Mouse (Mus musculus): ENCODE measurements around the gene Pde4d. TPM values are rescaled to one million over a fixed set of nuclear protein-coding genes. Genes with fewer than 3 reads are reported as not detected.

Pde4d gene
- polyA plus RNA-seq, 1 experiment from 2014 or later, result 20.5 TPM

- Histone ChIP-seq H3K9me3 (ENCODE audit: control insufficient read depth, low read length) (no peaks in the 10 kb centered on the region), H3K27ac (ENCODE audit: low read length) (no peak overlapping the region), H3K27me3 (replicated peaks; ENCODE audit: control insufficient read depth, insufficient read depth, low read length) (no peaks in the 10 kb centered on the region), H3K36me3 (ENCODE audit: control insufficient read depth, insufficient read depth) (no peaks in the 10 kb centered on the region), H3K4me3 (replicated peaks; ENCODE audit: low read length) (no peak overlapping the region), H3K9ac (replicated peaks; ENCODE audit: low read depth, low read length) (no peak overlapping the region), H3K4me2 (ENCODE audit: low read length) (no peak overlapping the region), H3K4me1 (replicated peaks; ENCODE audit: control insufficient read depth, insufficient read depth, low read length) (no peaks in the 10 kb centered on the region)
- no peak for ATAC-seq
These were observed 14.1 kb upstream of the Pde4d start for GRCm38 (mm10) chr13:108435687-108436086.

GRCm38 (mm10) chr13:108437424-108437823, 12.3 kb upstream of the Pde4d start:
- Histone ChIP-seq H3K27me3 (replicated peaks; ENCODE audit: control insufficient read depth, insufficient read depth, low read length) (no peaks in the 10 kb centered on the region), H3K4me2 (ENCODE audit: low read length) (no peak overlapping the region), H3K36me3 (ENCODE audit: control insufficient read depth, insufficient read depth) (no peaks in the 10 kb centered on the region), H3K4me1 (replicated peaks; ENCODE audit: control insufficient read depth, insufficient read depth, low read length) (no peaks in the 10 kb centered on the region), H3K9ac (replicated peaks; ENCODE audit: low read depth, low read length) (no peak overlapping the region), H3K27ac (ENCODE audit: low read length) (no peak overlapping the region), H3K4me3 (replicated peaks; ENCODE audit: low read length) (no peak overlapping the region), H3K9me3 (ENCODE audit: control insufficient read depth, low read length) (no peaks in the 10 kb centered on the region)
- 90% methylated on average over 2 of the region's 2 CpGs for WGBS
- ATAC-seq, result no peak

- no peaks in the 10 kb centered on the region for H3K9me3 ChIP-seq (ENCODE audit: control insufficient read depth, low read length)
- WGBS, result 90% methylated on average over 1 of the region's 1 CpGs
These were observed 10.7 kb upstream of the Pde4d start for GRCm38 (mm10) chr13:108439012-108439411.

GRCm38 (mm10) chr13:108448348-108448931, 1.3 kb upstream of the Pde4d start:
- no peak overlapping the region for H3K4me2 ChIP-seq (ENCODE audit: low read length)
- no peak for ATAC-seq
- H3K27me3 ChIP-seq (replicated peaks; ENCODE audit: control insufficient read depth, insufficient read depth, low read length), result no peaks in the 10 kb centered on the region
- no peaks in the 10 kb centered on the region for H3K4me1 ChIP-seq (replicated peaks; ENCODE audit: control insufficient read depth, insufficient read depth, low read length)
- H3K36me3 ChIP-seq (ENCODE audit: control insufficient read depth, insufficient read depth), result no peaks in the 10 kb centered on the region
- H3K4me3 ChIP-seq (replicated peaks; ENCODE audit: low read length), result no peak overlapping the region
- 86% methylated on average over 11 of the region's 11 CpGs for whole genome bisulfite sequencing
- no peak overlapping the region for H3K27ac ChIP-seq (ENCODE audit: low read length)
- H3K9me3 ChIP-seq (ENCODE audit: control insufficient read depth, low read length), result no peaks in the 10 kb centered on the region
- no peak overlapping the region for H3K9ac ChIP-seq (replicated peaks; ENCODE audit: low read depth, low read length)

More at GRCm38 (mm10) chr13:108439012-108439411, 10.7 kb upstream of the Pde4d start:
- Histone ChIP-seq H3K27me3 (replicated peaks; ENCODE audit: control insufficient read depth, insufficient read depth, low read length) (no peaks in the 10 kb centered on the region), H3K27ac (ENCODE audit: low read length) (no peak overlapping the region), H3K4me3 (replicated peaks; ENCODE audit: low read length) (no peak overlapping the region), H3K36me3 (ENCODE audit: control insufficient read depth, insufficient read depth) (no peaks in the 10 kb centered on the region), H3K9ac (replicated peaks; ENCODE audit: low read depth, low read length) (no peak overlapping the region), H3K4me2 (ENCODE audit: low read length) (no peak overlapping the region), H3K4me1 (replicated peaks; ENCODE audit: control insufficient read depth, insufficient read depth, low read length) (no peaks in the 10 kb centered on the region)
- ATAC-seq, result no peak

GRCm38 (mm10) chr13:108451122-108451521, 1.4 kb downstream of the Pde4d start:
- Histone ChIP-seq H3K9me3 (ENCODE audit: control insufficient read depth, low read length) (no peaks in the 10 kb centered on the region), H3K9ac (replicated peaks; ENCODE audit: low read depth, low read length) (no peak overlapping the region), H3K4me1 (replicated peaks; ENCODE audit: control insufficient read depth, insufficient read depth, low read length) (no peaks in the 10 kb centered on the region), H3K27ac (ENCODE audit: low read length) (no peak overlapping the region), H3K27me3 (replicated peaks; ENCODE audit: control insufficient read depth, insufficient read depth, low read length) (no peaks in the 10 kb centered on the region), H3K4me2 (ENCODE audit: low read length) (no peak overlapping the region), H3K36me3 (ENCODE audit: control insufficient read depth, insufficient read depth) (no peaks in the 10 kb centered on the region), H3K4me3 (replicated peaks; ENCODE audit: low read length) (no peak overlapping the region)
- WGBS, result 93% methylated on average over 2 of the region's 2 CpGs
- no peak for ATAC-seq

- no peak overlapping the region for H3K27ac ChIP-seq (ENCODE audit: low read length)
- no peaks in the 10 kb centered on the region for H3K36me3 ChIP-seq (ENCODE audit: control insufficient read depth, insufficient read depth)
- no peaks in the 10 kb centered on the region for H3K4me1 ChIP-seq (replicated peaks; ENCODE audit: control insufficient read depth, insufficient read depth, low read length)
- H3K9ac ChIP-seq (replicated peaks; ENCODE audit: low read depth, low read length), result no peak overlapping the region
- 68% methylated on average over 6 of the region's 6 CpGs for WGBS
- no peak overlapping the region for H3K4me2 ChIP-seq (ENCODE audit: low read length)
- H3K9me3 ChIP-seq (ENCODE audit: control insufficient read depth, low read length), result no peaks in the 10 kb centered on the region
- no peak overlapping the region for H3K4me3 ChIP-seq (replicated peaks; ENCODE audit: low read length)
- no peak for ATAC-seq
- no peaks in the 10 kb centered on the region for H3K27me3 ChIP-seq (replicated peaks; ENCODE audit: control insufficient read depth, insufficient read depth, low read length)
These were observed 3.5 kb downstream of the Pde4d start for GRCm38 (mm10) chr13:108453064-108453919.

GRCm38 (mm10) chr13:108462518-108462917, 12.8 kb downstream of the Pde4d start:
- ATAC-seq, result no peak
- WGBS, result 93% methylated on average over 5 of the region's 5 CpGs
- no peaks in the 10 kb centered on the region for H3K4me1 ChIP-seq (replicated peaks; ENCODE audit: control insufficient read depth, insufficient read depth, low read length)
- no peaks in the 10 kb centered on the region for H3K9me3 ChIP-seq (ENCODE audit: control insufficient read depth, low read length)
- H3K36me3 ChIP-seq (ENCODE audit: control insufficient read depth, insufficient read depth), result no peaks in the 10 kb centered on the region
- no peaks in the 10 kb centered on the region for H3K27me3 ChIP-seq (replicated peaks; ENCODE audit: control insufficient read depth, insufficient read depth, low read length)
- no peak overlapping the region for H3K4me2 ChIP-seq (ENCODE audit: low read length)
- no peak overlapping the region for H3K4me3 ChIP-seq (replicated peaks; ENCODE audit: low read length)
- no peak overlapping the region for H3K27ac ChIP-seq (ENCODE audit: low read length)
- no peak overlapping the region for H3K9ac ChIP-seq (replicated peaks; ENCODE audit: low read depth, low read length)

- no peak for ATAC-seq
- H3K27ac ChIP-seq (ENCODE audit: low read length), result no peak overlapping the region
These were observed 16.0 kb downstream of the Pde4d start for GRCm38 (mm10) chr13:108465755-108466154.

GRCm38 (mm10) chr13:108467046-108467445, 17.3 kb downstream of the Pde4d start:
- WGBS, result 60% methylated on average over 1 of the region's 1 CpGs
- Histone ChIP-seq H3K36me3 (ENCODE audit: control insufficient read depth, insufficient read depth) (no peaks in the 10 kb centered on the region), H3K4me1 (replicated peaks; ENCODE audit: control insufficient read depth, insufficient read depth, low read length) (no peaks in the 10 kb centered on the region), H3K4me2 (ENCODE audit: low read length) (no peak overlapping the region), H3K9me3 (ENCODE audit: control insufficient read depth, low read length) (no peaks in the 10 kb centered on the region), H3K27ac (ENCODE audit: low read length) (no peak overlapping the region), H3K27me3 (replicated peaks; ENCODE audit: control insufficient read depth, insufficient read depth, low read length) (no peaks in the 10 kb centered on the region), H3K9ac (replicated peaks; ENCODE audit: low read depth, low read length) (no peak overlapping the region), H3K4me3 (replicated peaks; ENCODE audit: low read length) (no peak overlapping the region)
- ATAC-seq, result no peak

More at GRCm38 (mm10) chr13:108465755-108466154, 16.0 kb downstream of the Pde4d start:
- Histone ChIP-seq H3K9me3 (ENCODE audit: control insufficient read depth, low read length) (no peaks in the 10 kb centered on the region), H3K27me3 (replicated peaks; ENCODE audit: control insufficient read depth, insufficient read depth, low read length) (no peaks in the 10 kb centered on the region), H3K4me3 (replicated peaks; ENCODE audit: low read length) (no peak overlapping the region), H3K36me3 (ENCODE audit: control insufficient read depth, insufficient read depth) (no peaks in the 10 kb centered on the region), H3K4me1 (replicated peaks; ENCODE audit: control insufficient read depth, insufficient read depth, low read length) (no peaks in the 10 kb centered on the region), H3K4me2 (ENCODE audit: low read length) (no peak overlapping the region), H3K9ac (replicated peaks; ENCODE audit: low read depth, low read length) (no peak overlapping the region)

Measured in forebrain, embryonic 16.5 days (tissue).